Mouse (Mus musculus): ENCODE data around the gene Olfr60. TPM values are rescaled to one million over a fixed set of nuclear protein-coding genes. Genes with fewer than 3 reads are reported as not detected.

Olfr60 gene
- polyA plus RNA-seq (2017; shearing (Covaris generic)): 0.27 TPM

GRCm38 (mm10) chr7:140361571-140361970 is at the start of gene Olfr60:
Gene Olfr60 (minus strand): TSS chr7:140361671.

GRCm38 (mm10) chr7:140402818-140403217 is 41.3 kb upstream of the Olfr60 start, which contains the start of gene Olfr531:
Gene Olfr531 (minus strand): TSS chr7:140402918.

GRCm38 (mm10) chr7:140376231-140376630 is 14.8 kb upstream of the Olfr60 start, which contains the start of gene Olfr530:
Gene Olfr530 (minus strand): TSS chr7:140376331.

GRCm38 (mm10) chr7:140333717-140334116 is 27.8 kb downstream of the Olfr60 start, which contains the start of gene Olfr527:
Gene Olfr527 (plus strand): TSS chr7:140334017.

GRCm38 (mm10) chr7:140320558-140320957 is 40.9 kb downstream of the Olfr60 start, which contains the start of gene Olfr525:
Gene Olfr525 (plus strand): TSS chr7:140320858.

Other genes with a start within 250 kb of the Olfr60 start
- 3.5 TPM for gene Paox, start 245.9 kb downstream of the Olfr60 start, polyA plus RNA-seq (2017; shearing (Covaris generic))
- 60.8 TPM for gene Echs1, start 245.2 kb downstream of the Olfr60 start, polyA plus RNA-seq (2017; shearing (Covaris generic))
- 30.8 TPM for gene Mtg1, start 224.1 kb downstream of the Olfr60 start, polyA plus RNA-seq (2017; shearing (Covaris generic))
- gene Sprn, start 206.8 kb downstream of the Olfr60 start, polyA plus RNA-seq (2017; shearing (Covaris generic)): not detected
- not detected for gene Olfr522, start 196.9 kb downstream of the Olfr60 start, polyA plus RNA-seq (2017; shearing (Covaris generic))
- gene Olfr523, start 188.5 kb downstream of the Olfr60 start, polyA plus RNA-seq (2017; shearing (Covaris generic)): not detected
- not detected for gene Olfr524, start 155.7 kb downstream of the Olfr60 start, polyA plus RNA-seq (2017; shearing (Covaris generic))
- not detected for gene Cd163l1, start 143.4 kb downstream of the Olfr60 start, polyA plus RNA-seq (2017; shearing (Covaris generic))
- 0.56 TPM for gene 5830411N06Rik, start 114.4 kb downstream of the Olfr60 start, polyA plus RNA-seq (2017; shearing (Covaris generic))
- gene Olfr525, start 40.8 kb downstream of the Olfr60 start, polyA plus RNA-seq (2017; shearing (Covaris generic)): not detected
- gene Olfr527, start 27.7 kb downstream of the Olfr60 start, polyA plus RNA-seq (2017; shearing (Covaris generic)): not detected
- gene Olfr530, start 14.7 kb upstream of the Olfr60 start, polyA plus RNA-seq (2017; shearing (Covaris generic)): not detected
- not detected for gene Olfr531, start 41.2 kb upstream of the Olfr60 start, polyA plus RNA-seq (2017; shearing (Covaris generic))
- not detected for gene Olfr532, start 60.0 kb upstream of the Olfr60 start, polyA plus RNA-seq (2017; shearing (Covaris generic))
- gene Olfr533, start 101.7 kb upstream of the Olfr60 start, polyA plus RNA-seq (2017; shearing (Covaris generic)): not detected
- not detected for gene Olfr535, start 122.5 kb upstream of the Olfr60 start, polyA plus RNA-seq (2017; shearing (Covaris generic))
- not detected for gene Olfr536, start 145.7 kb upstream of the Olfr60 start, polyA plus RNA-seq (2017; shearing (Covaris generic))
- gene Olfr538, start 206.2 kb upstream of the Olfr60 start, polyA plus RNA-seq (2017; shearing (Covaris generic)): not detected
- gene Olfr46, start 239.6 kb upstream of the Olfr60 start, polyA plus RNA-seq (2017; shearing (Covaris generic)): not detected